Mouse (Mus musculus) heart, adult 2 months (tissue): ENCODE measurements around the gene Tnpo1. TPM values are rescaled to one million over a fixed set of nuclear protein-coding genes. Genes with fewer than 3 reads are reported as not detected.
A peak's percentile ranks its signal among the peaks of the same experiment; 100 is the strongest.

Experiments
- DNase-seq, 2 experiments: peaks; one replicate each; pipeline ENCODE4 v3.0.0; 2021
- H3K27ac ChIP-seq: fragments of 200-600 bp; 2 replicates; pipeline ENCODE4 v1.8.1; 2022
- H3K27me3 ChIP-seq: fragments of 200-500 bp; 2 replicates; pipeline ENCODE4 v1.6.1; 2012; ENCODE audit warnings: mild to moderate bottlenecking, low read length, inconsistent platforms, mixed read lengths; ENCODE audit not compliant: control insufficient read depth, insufficient read depth
- H3K36me3 ChIP-seq: fragments of 200-500 bp; 2 replicates; pipeline ENCODE4 v1.6.1; 2012; ENCODE audit warnings: low read length, inconsistent platforms; ENCODE audit not compliant: control insufficient read depth, insufficient read depth
- H3K4me1 ChIP-seq: fragments of 200-500 bp; 2 replicates; pipeline ENCODE4 v1.6.1; 2011; ENCODE audit warnings: low read length; ENCODE audit not compliant: control insufficient read depth, insufficient read depth
- H3K4me3 ChIP-seq: fragments of 200-600 bp; 2 replicates; pipeline ENCODE4 v1.8.1; 2022
- H3K79me2 ChIP-seq: fragments of 200-500 bp; replicated peaks from 2 replicates; pipeline ENCODE4 v1.6.1; 2012; ENCODE audit warnings: mild to moderate bottlenecking, inconsistent platforms, low read length, moderate library complexity, mixed read lengths; ENCODE audit not compliant: control insufficient read depth, insufficient read depth
- H3K9ac ChIP-seq: fragments of 200-500 bp; 2 replicates; pipeline ENCODE4 v1.6.1; 2012; ENCODE audit warnings: low read depth, mild to moderate bottlenecking, control low read depth, inconsistent platforms, low read length, mixed read lengths
- CTCF ChIP-seq: fragments of 200-600 bp; IDR thresholded peaks from 2 replicates; pipeline ENCODE4 v1.8.1; 2022; ENCODE audit warnings: antibody characterized with exemption, mild to moderate bottlenecking, moderate library complexity
- EP300 ChIP-seq: fragments of 200-500 bp; IDR thresholded peaks from 2 replicates; pipeline ENCODE4 v1.6.1; 2011; ENCODE audit warnings: low read depth, low read length, control low read depth; ENCODE audit not compliant: insufficient read depth
- POLR2A ChIP-seq: fragments of 200-500 bp; IDR thresholded peaks from 2 replicates; pipeline ENCODE4 v1.6.1; 2011; ENCODE audit warnings: mild to moderate bottlenecking, low read depth, low read length, control low read depth; ENCODE audit not compliant: insufficient read depth
- WGBS: fragments of 180-500 bp; shearing (Covaris S2); methylation state at CpG from one replicate; pipeline ENCODE4 v1.1.7; 2018; 5-methylcytosine and 5-hydroxymethylcytosine counted together
- intact Hi-C: fragments of 180-260 bp; cut with DNase I; formaldehyde crosslinking; loops from one replicate; pipeline ENCODE4 v1.15.1; 2025
- polyA plus RNA-seq: library from polyadenylated mRNA; depleted of rRNA; stranded (reverse); fragments of >200 nt; gene quantifications from 2 replicates; pipeline ENCODE4 v1.2.3, GENCODE M21; 2012
- total RNA-seq, 2 experiments: library from RNA; stranded (reverse); gene quantifications; 2 replicates each; pipeline ENCODE4 v1.2.3; 2021

Tnpo1 gene
- total and polyA plus RNA-seq, 3 experiments: 16.1 to 60.4 (median 58.9) TPM

- Histone ChIP-seq H3K9ac (no peak overlapping the region), H3K27ac (no peak overlapping the region), H3K4me3 (no peak overlapping the region), H3K27me3 (no peaks in the 10 kb centered on the region), H3K36me3 (no peaks in the 10 kb centered on the region), H3K4me1 (no peaks in the 10 kb centered on the region), H3K79me2 (no peaks in the 10 kb centered on the region)
- 47% methylated on average over 6 of the region's 6 CpGs for WGBS
- intact Hi-C loops: no loop called here
- no peak for TF ChIP-seq CTCF
- DNase-seq: no peak
These were observed 16.2 kb upstream of the Tnpo1 start for GRCm38 (mm10) chr13:98942360-98942759.

- DNase-seq: no peak
- no peaks in the 10 kb centered on the region for H3K27me3 ChIP-seq
- TF ChIP-seq EP300: no peak
- no peak for TF ChIP-seq POLR2A
- no peak for TF ChIP-seq CTCF
- no peaks in the 10 kb centered on the region for H3K79me2 ChIP-seq
- H3K36me3 ChIP-seq: no peaks in the 10 kb centered on the region
- no peak overlapping the region for H3K4me3 ChIP-seq
- H3K27ac ChIP-seq: no peak overlapping the region
- H3K9ac ChIP-seq: no peak overlapping the region
- 81% methylated on average over 7 of the region's 7 CpGs for WGBS
- intact Hi-C loops: no loop called here
- no peaks in the 10 kb centered on the region for H3K4me1 ChIP-seq
These were observed 15.7 kb upstream of the Tnpo1 start for GRCm38 (mm10) chr13:98941829-98942343.

GRCm38 (mm10) chr13:98937108-98937507, 10.9 kb upstream of the Tnpo1 start:
- no peak overlapping the region for H3K4me3 ChIP-seq
- H3K36me3 ChIP-seq: no peaks in the 10 kb centered on the region
- intact Hi-C loops: no loop called here
- no peaks in the 10 kb centered on the region for H3K4me1 ChIP-seq
- WGBS: 69% methylated on average over 6 of the region's 6 CpGs
- no peak overlapping the region for H3K27ac ChIP-seq
- H3K27me3 ChIP-seq: no peaks in the 10 kb centered on the region
- TF ChIP-seq EP300 (no peak), POLR2A (no peak), CTCF (no peak)
- no peak overlapping the region for H3K9ac ChIP-seq
- no peak for DNase-seq
- H3K79me2 ChIP-seq: no peaks in the 10 kb centered on the region

GRCm38 (mm10) chr13:98928908-98929307, 2.7 kb upstream of the Tnpo1 start:
- Histone ChIP-seq H3K4me3 (no peak overlapping the region), H3K36me3 (peaks cover 10% of the 10 kb centered on the region), H3K79me2 (peaks cover 5% of the 10 kb centered on the region), H3K27me3 (no peaks in the 10 kb centered on the region), H3K9ac (no peak overlapping the region), H3K27ac (no peak overlapping the region), H3K4me1 (peaks cover 6% of the 10 kb centered on the region)
- DNase-seq: no peak
- no peak for TF ChIP-seq POLR2A
- intact Hi-C loops: loop anchor here (5.0 kb wide), 1 partner anchor 62 kb away; no protein-coding TSS in a partner anchor
- 98% methylated on average over 2 of the region's 2 CpGs for WGBS

GRCm38 (mm10) chr13:98926958-98927242, 716 bp upstream of the Tnpo1 start:
- peak overlapping the region; percentile 99 for H3K27ac ChIP-seq
- intact Hi-C loops: loop anchor here (2.0 to 5.0 kb wide), 2 partner anchors 60 to 112 kb away; partner anchors contain the start of gene Fcho2
- no peaks in the 10 kb centered on the region for H3K27me3 ChIP-seq
- no peak for TF ChIP-seq POLR2A
- TF ChIP-seq CTCF: no peak
- TF ChIP-seq EP300: no peak
- 62% methylated on average over 3 of the region's 3 CpGs for WGBS
- no peak for DNase-seq
- peak overlapping the region; percentile 84 for H3K4me3 ChIP-seq
- H3K9ac ChIP-seq: peak overlapping the region; percentile 29; the same call in 1 of the 2 replicates
- peaks cover 10% of the 10 kb centered on the region for H3K4me1 ChIP-seq
- H3K79me2 ChIP-seq: peaks cover 8% of the 10 kb centered on the region
- peaks cover 15% of the 10 kb centered on the region for H3K36me3 ChIP-seq

- intact Hi-C loops: loop anchor here (2.0 to 5.0 kb wide), 4 partner anchors 35 to 169 kb away; partner anchors contain the start of gene Fcho2
- Histone ChIP-seq H3K27me3 (no peaks in the 10 kb centered on the region), H3K36me3 (peaks cover 15% of the 10 kb centered on the region), H3K79me2 (peaks cover 13% of the 10 kb centered on the region), H3K9ac (peak overlapping the region; percentile 99), H3K4me3 (peak overlapping the region; percentile 84), H3K4me1 (peaks cover 12% of the 10 kb centered on the region), H3K27ac (peak overlapping the region; percentile 99)
- TF ChIP-seq EP300 (no peak), CTCF (peak; percentile 42), POLR2A (peak; percentile 74)
- DNase-seq: peak; percentile 74 to 75
- WGBS: under 1% methylated on average over 63 of the region's 66 CpGs
These were observed 535 bp downstream of the Tnpo1 start for GRCm38 (mm10) chr13:98925486-98926212.
